Mouse (Mus musculus) gonadal fat pad, adult 2 months (tissue): ENCODE results near the gene Vmn1r181. TPM values are rescaled to one million over a fixed set of nuclear protein-coding genes. Genes with fewer than 3 reads are reported as not detected.
"Not testable (repeated sequence)": the region's sequence is repeated elsewhere in the genome, so short reads cannot be mapped to it uniquely, and the experiment has no call there.

Experiments
- DNase-seq: peaks from one replicate; pipeline ENCODE4 v3.0.0-alpha.2; 2012; ENCODE audit warnings: low read depth
- polyA plus RNA-seq: library from polyadenylated mRNA; depleted of rRNA; stranded (reverse); fragments of >200 nt; gene quantifications from 2 replicates; pipeline ENCODE4 v1.2.3, GENCODE M21; 2012; rRNA removed

Gene Vmn1r181
- not detected in 2 replicates for polyA plus RNA-seq

DNA sequence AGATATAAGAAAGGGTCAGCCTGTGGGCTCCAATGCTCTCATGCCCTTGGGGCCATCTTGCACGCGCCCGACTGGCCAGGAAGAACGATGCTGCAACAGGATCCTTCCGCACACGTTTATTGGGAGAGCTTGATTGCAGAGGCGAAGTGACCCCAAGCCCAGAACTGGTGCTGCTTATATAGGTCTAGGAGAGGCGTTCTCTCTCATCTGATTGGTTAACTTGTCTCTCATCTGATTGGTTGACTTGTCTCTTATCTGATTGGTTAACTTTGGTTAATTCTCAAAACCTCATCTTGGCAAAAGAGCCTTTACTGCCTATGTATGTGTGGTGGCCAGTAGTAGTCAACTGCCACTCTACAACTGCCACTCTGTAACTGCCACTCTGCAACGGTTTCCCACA is at the start of gene Vmn1r181:
Gene Vmn1r181, plus strand, starts transcription at position 301 of the 400 bp plus-strand sequence.
- DNase-seq = not testable (repeated sequence)

- DNase-seq = no peak
These were observed 47.7 kb upstream of the Vmn1r181 start, which contains the start of gene Vmn1r179 for GRCm38 (mm10) chr7:23926678-23927077. Gene Vmn1r179, plus strand, starts transcription at chr7:23926978.

- DNase-seq = no peak
These were observed 24.1 kb upstream of the Vmn1r181 start, which contains the start of gene Vmn1r180 for GRCm38 (mm10) chr7:23950332-23950731. Gene Vmn1r180, plus strand, starts transcription at chr7:23950632.

GRCm38 (mm10) chr7:23968044-23968443 is 6.4 kb upstream of the Vmn1r181 start:
- not testable (repeated sequence) for DNase-seq

DNA sequence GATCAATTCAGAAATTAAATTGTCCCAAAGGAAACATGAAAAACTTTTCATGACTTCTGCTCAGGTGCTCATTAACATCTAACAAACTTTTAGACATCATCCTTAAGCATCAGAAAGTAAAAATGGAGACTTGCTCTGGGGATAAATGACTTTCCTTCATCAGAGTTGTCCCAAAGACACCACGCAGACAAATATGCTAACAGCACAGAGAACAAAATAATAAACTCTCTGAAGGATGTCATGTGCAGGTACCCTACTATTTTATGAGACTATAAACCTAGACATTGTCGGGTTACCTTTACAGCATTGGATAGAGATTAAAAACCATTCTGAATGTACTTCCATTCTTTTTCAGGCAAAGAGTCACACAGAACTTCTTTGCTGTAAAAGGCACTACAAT is 27.0 kb downstream of the Vmn1r181 start, which contains the start of gene V1rd19:
Gene V1rd19, plus strand, starts transcription at position 301 of the 400 bp plus-strand sequence.
- no peak for DNase-seq

Other genes starting within 250 kb of the Vmn1r181 start
- gene Vmn1r174, start 222.3 kb upstream of the Vmn1r181 start, polyA plus RNA-seq = not detected in 2 replicates
- gene Vmn1r175, start 164.0 kb upstream of the Vmn1r181 start, polyA plus RNA-seq = not detected in 2 replicates
- not detected in 2 replicates for gene Vmn1r176, start 137.2 kb upstream of the Vmn1r181 start, polyA plus RNA-seq
- gene Vmn1r177, start 108.2 kb upstream of the Vmn1r181 start, polyA plus RNA-seq = not detected in 2 replicates
- gene Vmn1r178, start 82.6 kb upstream of the Vmn1r181 start, polyA plus RNA-seq = not detected in 2 replicates
- not detected in 2 replicates for gene Vmn1r179, start 47.6 kb upstream of the Vmn1r181 start, polyA plus RNA-seq
- not detected in 2 replicates for gene Vmn1r180, start 24.0 kb upstream of the Vmn1r181 start, polyA plus RNA-seq
- not detected in 2 replicates for gene V1rd19, start 27.1 kb downstream of the Vmn1r181 start, polyA plus RNA-seq
- gene Vmn1r183, start 78.6 kb downstream of the Vmn1r181 start, polyA plus RNA-seq = not detected in 2 replicates
- gene Zfp180, start 107.3 kb downstream of the Vmn1r181 start, polyA plus RNA-seq = 13.1 and 14.2 TPM in 2 replicates
- gene Zfp112, start 137.7 kb downstream of the Vmn1r181 start, polyA plus RNA-seq = 2.6 TPM in 2 replicates
- gene Zfp235, start 159.6 kb downstream of the Vmn1r181 start, polyA plus RNA-seq = 6.0 and 6.7 TPM in 2 replicates
- gene Zfp114, start 200.4 kb downstream of the Vmn1r181 start, polyA plus RNA-seq = 0.18 and 0.27 TPM in 2 replicates
- 3.0 and 3.6 TPM in 2 replicates for gene Zfp111, start 236.8 kb downstream of the Vmn1r181 start, polyA plus RNA-seq